Comparison of ENCODE assay signal across 22 mouse cellular contexts in the genomic region with DNA sequence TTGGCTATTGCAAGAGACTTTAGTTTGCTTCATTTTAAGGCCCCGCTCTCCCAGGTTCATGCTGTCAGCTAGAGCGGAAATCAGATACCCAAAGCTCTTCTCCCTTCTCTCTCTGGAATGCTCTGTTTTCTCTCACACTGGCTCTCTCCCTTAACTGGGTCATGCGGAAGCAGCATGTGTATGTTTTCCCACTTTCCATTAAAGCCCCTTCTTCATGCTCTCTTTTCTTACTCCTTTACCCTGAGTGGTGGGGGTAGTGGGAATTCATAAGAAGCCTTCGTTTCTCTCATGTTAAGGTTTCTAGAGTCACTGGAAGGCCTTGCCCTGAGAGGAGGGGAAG. TPM values are rescaled to one million over a fixed set of nuclear protein-coding genes. Genes with fewer than 3 reads are reported as not detected.
DNase-seq lines count a peak whose midpoint lies in the region; ATAC-seq and TF ChIP-seq lines count a peak whose summit lies in the region.
"Had no signal": no experiment of that assay in that cellular context is flagged by ENCODE, and none has a peak within 500 bp of the region (broad histone marks: within the 10 kb centered on the region; RNA-seq: fewer than 3 reads in every experiment).

No protein-coding gene starts in this region.

- H3K4me3 ChIP-seq in embryonic facial prominence, embryonic 11.5 days (ENCODE audit: low read depth, low read length) = no peak overlapping the region
- H3K4me3 ChIP-seq in embryonic facial prominence, embryonic 10.5 days = no peak overlapping the region
- H3K4me3 ChIP-seq in heart, embryonic 15.5 days = no peak overlapping the region
- no peak overlapping the region for H3K4me3 ChIP-seq in left cerebral cortex, adult 2 months
- no peak overlapping the region for H3K4me3 ChIP-seq in stomach, embryonic 15.5 days (replicated peaks)
- H3K4me3 ChIP-seq: forebrain, embryonic 15.5 days; hindbrain, embryonic 13.5 days; limb, embryonic 12.5 days; lung, embryonic 15.5 days; midbrain, embryonic 10.5 days had no signal

- intact Hi-C loops in left cerebral cortex, adult 2 months (cut with DNase I) = no loop called here
- intact Hi-C loops in left cerebral cortex, postnatal 4 days (cut with DNase I) = no loop called here

- H3K27me3 ChIP-seq in embryonic facial prominence, embryonic 11.5 days (ENCODE audit: control insufficient read depth, insufficient read depth, low read length) = no peaks in the 10 kb centered on the region
- no peaks in the 10 kb centered on the region for H3K27me3 ChIP-seq in embryonic facial prominence, embryonic 10.5 days (replicated peaks; ENCODE audit: low read depth, poor library complexity, severe bottlenecking)
- no peaks in the 10 kb centered on the region for H3K27me3 ChIP-seq in heart, embryonic 15.5 days
- H3K27me3 ChIP-seq in stomach, embryonic 15.5 days (replicated peaks) = no peaks in the 10 kb centered on the region
- H3K27me3 ChIP-seq: forebrain, embryonic 15.5 days; hindbrain, embryonic 13.5 days; limb, embryonic 12.5 days; lung, embryonic 15.5 days had no signal

- no peaks in the 10 kb centered on the region for H3K9me3 ChIP-seq in embryonic facial prominence, embryonic 11.5 days (replicated peaks; ENCODE audit: control insufficient read depth, low read length)
- 0 out of 2 replicates have a peak, but pooled peaks cover 4% of the 10 kb centered on the region for H3K9me3 ChIP-seq in embryonic facial prominence, embryonic 10.5 days
- no peaks in the 10 kb centered on the region for H3K9me3 ChIP-seq in heart, embryonic 15.5 days (replicated peaks)
- H3K9me3 ChIP-seq in stomach, embryonic 15.5 days = no peaks in the 10 kb centered on the region
- H3K9me3 ChIP-seq: forebrain, embryonic 15.5 days; hindbrain, embryonic 13.5 days; lung, embryonic 15.5 days had no signal

- H3K4me2 ChIP-seq in embryonic facial prominence, embryonic 11.5 days (ENCODE audit: low read depth, low read length) = no peak overlapping the region
- no peak overlapping the region for H3K4me2 ChIP-seq in heart, embryonic 15.5 days
- H3K4me2 ChIP-seq in stomach, embryonic 15.5 days = no peak overlapping the region
- H3K4me2 ChIP-seq: forebrain, embryonic 15.5 days; hindbrain, embryonic 13.5 days; limb, embryonic 12.5 days; lung, embryonic 15.5 days had no signal

- no peak for TF ChIP-seq CTCF in left cerebral cortex, adult 2 months (IDR thresholded peaks at IDR 0.05)

- DNase-seq in embryonic facial prominence, embryonic 11.5 days (ENCODE audit: low spot score) = peak; percentile 10
- DNase-seq in embryonic facial prominence, embryonic 10.5 days (ENCODE audit: low spot score) = no peak
- DNase-seq in heart, postnatal 4 days = no peak
- DNase-seq in left cerebral cortex, adult 2 months (ENCODE audit: extremely low spot score in 1 of 2, low spot score in 2 of 2) = no peak
- no peak for DNase-seq in left cerebral cortex, postnatal 4 days
- no peak for DNase-seq in left cerebral cortex, adult 11 months (ENCODE audit: low spot score)
- DNase-seq: adrenal gland, adult 2 months; cerebellum, adult 2 months; gastrocnemius, postnatal 36 days; kidney, adult 18-20 months; lung, postnatal 4 days; right cerebral cortex, postnatal 4 days; thymus, adult 18-20 months; thymus, postnatal 4 days had no signal

- ATAC-seq in embryonic facial prominence, embryonic 11.5 days (replicated peaks; ENCODE audit: insufficient number of reproducible peaks, low FRiP score, low TSS enrichment, low read depth) = no peak
- ATAC-seq in heart, embryonic 15.5 days (replicated peaks; ENCODE audit: insufficient number of reproducible peaks, insufficient read depth, low FRiP score, low read depth) = no peak
- ATAC-seq in stomach, embryonic 15.5 days (ENCODE audit: insufficient read depth, low FRiP score, low read depth) = peak; percentile 28; the same call in 1 of the 2 replicates
- ATAC-seq: forebrain, embryonic 15.5 days had no signal

- H3K36me3 ChIP-seq in embryonic facial prominence, embryonic 11.5 days (replicated peaks; ENCODE audit: control insufficient read depth, insufficient read depth, low read depth, low read length) = no peaks in the 10 kb centered on the region
- H3K36me3 ChIP-seq in embryonic facial prominence, embryonic 10.5 days (replicated peaks) = no peaks in the 10 kb centered on the region
- H3K36me3 ChIP-seq in heart, embryonic 15.5 days = no peaks in the 10 kb centered on the region
- H3K36me3 ChIP-seq in stomach, embryonic 15.5 days = no peaks in the 10 kb centered on the region
- H3K36me3 ChIP-seq: forebrain, embryonic 15.5 days; hindbrain, embryonic 13.5 days; limb, embryonic 12.5 days; lung, embryonic 15.5 days had no signal

- H3K4me1 ChIP-seq in embryonic facial prominence, embryonic 11.5 days (ENCODE audit: control insufficient read depth, insufficient read depth, low read length) = no peaks in the 10 kb centered on the region
- H3K4me1 ChIP-seq in embryonic facial prominence, embryonic 10.5 days = peaks cover 25% of the 10 kb centered on the region
- H3K4me1 ChIP-seq in heart, embryonic 15.5 days (replicated peaks) = peaks cover 25% of the 10 kb centered on the region
- H3K4me1 ChIP-seq in stomach, embryonic 15.5 days = peaks cover 12% of the 10 kb centered on the region; the same call in 1 of the 2 replicates
- H3K4me1 ChIP-seq: forebrain, embryonic 15.5 days had no signal

- 63% methylated on average over 4 of the region's 4 CpGs for WGBS in embryonic facial prominence, embryonic 11.5 days
- WGBS in embryonic facial prominence, embryonic 10.5 days = 74% methylated on average over 4 of the region's 4 CpGs
- WGBS in heart, embryonic 15.5 days = 53% methylated on average over 4 of the region's 4 CpGs
- 40% methylated on average over 4 of the region's 4 CpGs for WGBS in stomach, embryonic 15.5 days

- no peak overlapping the region for H3K9ac ChIP-seq in embryonic facial prominence, embryonic 11.5 days (replicated peaks; ENCODE audit: low read length)
- H3K9ac ChIP-seq in heart, embryonic 15.5 days = no peak overlapping the region
- no peak overlapping the region for H3K9ac ChIP-seq in stomach, embryonic 15.5 days
- H3K9ac ChIP-seq: forebrain, embryonic 15.5 days; hindbrain, embryonic 13.5 days; limb, embryonic 12.5 days; liver, embryonic 14.5 days; lung, embryonic 15.5 days had no signal

- no peak overlapping the region for H3K27ac ChIP-seq in embryonic facial prominence, embryonic 11.5 days (replicated peaks; ENCODE audit: low read depth, low read length)
- no peak overlapping the region for H3K27ac ChIP-seq in embryonic facial prominence, embryonic 10.5 days (replicated peaks)
- 0 out of 2 replicates have a peak overlapping the region, but pooled peaks have one; percentile 26 for H3K27ac ChIP-seq in heart, embryonic 15.5 days
- H3K27ac ChIP-seq in left cerebral cortex, adult 2 months = peak overlapping the region; percentile 19; the same call in 1 of the 2 replicates
- peak overlapping the region; percentile 69; the same call in 1 of the 2 replicates for H3K27ac ChIP-seq in stomach, embryonic 15.5 days
- H3K27ac ChIP-seq: forebrain, embryonic 15.5 days; hindbrain, embryonic 13.5 days; limb, embryonic 12.5 days; liver, embryonic 14.5 days; midbrain, embryonic 10.5 days had no signal

RNA-seq across cellular contexts. Expression of a gene that starts 23.4 kb away (rescaled TPM):
- 2.2 and 3.9 TPM in 2 replicates for polyA plus RNA-seq in embryonic facial prominence, embryonic 11.5 days (2014; fragmentation: Nextera tagmentation; extraction: Ambion mirVana)
- 4.2 and 4.6 TPM in 2 replicates for polyA plus RNA-seq in embryonic facial prominence, embryonic 10.5 days (2016; fragmentation: Nextera tagmentation; extraction: Ambion mirVana)
- 18.4 and 23.3 TPM in 2 replicates for polyA plus RNA-seq in heart, embryonic 15.5 days (2015; fragmentation: Nextera tagmentation; extraction: Ambion mirVana)
- total RNA-seq in heart, postnatal 4 days (2021) = 100 to 1,000 TPM; 111 to 114 TPM
- total RNA-seq in left cerebral cortex, adult 2 months (2021) = 100 to 1,000 TPM; 112 to 116 TPM
- 10 to 100 TPM; 26.2 to 30.6 TPM for total RNA-seq in left cerebral cortex, postnatal 4 days (2021)
- 8.3 and 9.4 TPM in 2 replicates for polyA plus RNA-seq in stomach, embryonic 15.5 days (2015; fragmentation: Nextera tagmentation; extraction: Ambion mirVana)

RNA-seq across cellular contexts. Expression of a gene that starts 52.5 kb away (rescaled TPM):
- polyA plus RNA-seq in embryonic facial prominence, embryonic 11.5 days (2014; fragmentation: Nextera tagmentation; extraction: Ambion mirVana) = 83.5 and 93.7 TPM in 2 replicates
- 82.4 and 85.0 TPM in 2 replicates for polyA plus RNA-seq in embryonic facial prominence, embryonic 10.5 days (2016; fragmentation: Nextera tagmentation; extraction: Ambion mirVana)
- 38.0 and 40.5 TPM in 2 replicates for polyA plus RNA-seq in heart, embryonic 15.5 days (2015; fragmentation: Nextera tagmentation; extraction: Ambion mirVana)
- 10 to 100 TPM; 28.3 to 31.0 TPM for total RNA-seq in heart, postnatal 4 days (2021)
- 1 to 10 TPM in 1 of 2 experiments, under 1 TPM in 1; 0.79 to 1.4 TPM for total RNA-seq in left cerebral cortex, adult 2 months (2021)
- total RNA-seq in left cerebral cortex, postnatal 4 days (2021) = 1 to 10 TPM; 6.0 to 6.6 TPM
- 43.5 and 46.2 TPM in 2 replicates for polyA plus RNA-seq in stomach, embryonic 15.5 days (2015; fragmentation: Nextera tagmentation; extraction: Ambion mirVana)

Comparison
In these comparisons a context has a peak if more than half of its experiments do, and no peak if none do; other contexts are left out.
1. H3K27ac ChIP-seq: peak in heart, embryonic 15.5 days (single experiment), left cerebral cortex, adult 2 months (single experiment) and stomach, embryonic 15.5 days (single experiment); none in embryonic facial prominence, embryonic 11.5 days (single experiment) and embryonic facial prominence, embryonic 10.5 days (single experiment).